Mouse (Mus musculus) intestine, embryonic 14.5 days (tissue): ENCODE measurements around the gene Aktip. TPM values are rescaled to one million over a fixed set of nuclear protein-coding genes. Genes with fewer than 3 reads are reported as not detected.

Experiments
- ATAC-seq: fragments of 200-750 bp; cut with Nextera tagmentation; replicated peaks from 2 replicates; pipeline ENCODE4 v1.8.0; 2017; ENCODE audit warnings: low read depth, moderate number of reproducible peaks, moderate TSS enrichment, moderate library complexity; ENCODE audit not compliant: low FRiP score, low TSS enrichment
- DNase-seq: peaks from one replicate; pipeline ENCODE4 v3.0.0-alpha.2; 2018; ENCODE audit warnings: low spot score
- H3K27ac ChIP-seq: fragments of 300-500 bp; sonication (generic); 2 replicates; pipeline ENCODE4 v1.5.1; 2014; ENCODE audit warnings: low read depth, mild to moderate bottlenecking, control low read depth
- H3K27me3 ChIP-seq: fragments of 300-500 bp; sonication (generic); replicated peaks from 2 replicates; pipeline ENCODE4 v1.6.1; 2014; ENCODE audit warnings: low read length, control low read depth; ENCODE audit not compliant: control insufficient read depth, insufficient read depth
- H3K36me3 ChIP-seq: fragments of 300-500 bp; sonication (generic); 2 replicates; pipeline ENCODE4 v1.6.1; 2014; ENCODE audit warnings: low read length, control low read depth; ENCODE audit not compliant: control insufficient read depth, insufficient read depth
- H3K4me1 ChIP-seq: fragments of 300-500 bp; sonication (generic); replicated peaks from 2 replicates; pipeline ENCODE4 v1.6.1; 2014; ENCODE audit warnings: low read length, control low read depth, mixed read lengths; ENCODE audit not compliant: control insufficient read depth, insufficient read depth
- H3K4me2 ChIP-seq: fragments of 300-500 bp; sonication (generic); 2 replicates; pipeline ENCODE4 v1.6.1; 2014; ENCODE audit warnings: low read length
- H3K4me3 ChIP-seq: fragments of 300-500 bp; sonication (generic); 2 replicates; pipeline ENCODE4 v1.5.1; 2014; ENCODE audit warnings: low read depth, low read length, control low read depth, mixed read lengths
- H3K9ac ChIP-seq: fragments of 300-500 bp; sonication (generic); 2 replicates; pipeline ENCODE4 v1.6.1; 2014; ENCODE audit warnings: mild to moderate bottlenecking, low read length
- H3K9me3 ChIP-seq: fragments of 300-500 bp; sonication (generic); 2 replicates; pipeline ENCODE4 v1.6.1; 2016; ENCODE audit warnings: low read length, control low read depth; ENCODE audit not compliant: control insufficient read depth
- WGBS: fragments of 180-500 bp; shearing (Covaris S2); extraction: QIAGEN DNeasy Blood & Tissue Kit; methylation state at CpG from one replicate; pipeline ENCODE4 v1.1.7; 2014; 5-methylcytosine and 5-hydroxymethylcytosine counted together
- polyA plus RNA-seq: library from polyadenylated mRNA; unstranded; fragments of >200 nt; fragmentation: Nextera tagmentation; extraction: Ambion mirVana; gene quantifications from 2 replicates; pipeline ENCODE4 v1.2.1, GENCODE M21; 2014

Gene Aktip
- 48.6 and 54.0 TPM in 2 replicates for polyA plus RNA-seq

- H3K9ac ChIP-seq, result no peak within 1 kb of the TSS
- WGBS, result 87% methylated on average over 7 of the region's 7 CpGs
- DNase-seq, result no peak
- no peaks in the 10 kb centered on the region for H3K27me3 ChIP-seq
- no peaks in the 10 kb centered on the region for H3K4me1 ChIP-seq
- H3K9me3 ChIP-seq, result no peaks in the 10 kb centered on the region
- no peak within 1 kb of the TSS for H3K4me3 ChIP-seq
- H3K27ac ChIP-seq, result no peak within 1 kb of the TSS
- no peaks in the 10 kb centered on the region for H3K36me3 ChIP-seq
- no peak for ATAC-seq
- no peak within 1 kb of the TSS for H3K4me2 ChIP-seq
These were observed at the start of gene Aktip for GRCm38 (mm10) chr8:91199876-91200275. Gene Aktip, minus strand, starts transcription at chr8:91199976.

DNA sequence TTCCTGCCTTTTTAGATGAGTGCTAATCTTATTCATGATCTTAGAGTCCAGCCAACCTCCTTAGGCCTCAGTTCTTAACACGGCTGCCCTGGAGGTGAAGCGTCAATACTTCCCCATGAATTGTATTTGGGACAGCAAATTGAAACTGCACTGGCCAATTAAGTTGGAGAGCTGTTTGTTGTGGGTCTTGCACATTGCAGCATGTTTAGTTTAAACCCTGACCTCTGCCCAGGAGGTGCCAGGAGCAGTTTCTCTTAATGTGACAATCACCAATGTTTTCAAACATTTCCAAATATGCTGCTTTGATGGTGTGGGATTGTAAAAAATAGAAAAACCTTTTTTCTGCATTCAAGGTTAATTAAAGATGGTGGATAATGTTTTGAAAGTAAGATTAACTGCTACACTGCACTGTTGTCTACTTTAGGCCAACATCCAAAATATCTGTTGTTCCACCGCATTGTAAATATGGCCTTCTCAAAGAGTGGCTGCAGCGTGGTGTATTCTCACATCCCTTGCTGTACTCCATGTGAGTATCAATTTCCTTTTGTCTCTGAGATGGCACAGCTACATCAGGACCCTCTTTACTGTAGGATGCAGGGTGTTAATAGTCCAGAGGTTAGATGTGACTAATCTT lies 46.2 kb upstream of the Aktip start:
- Histone ChIP-seq H3K27ac (no peak overlapping the region), H3K27me3 (no peaks in the 10 kb centered on the region), H3K36me3 (peaks cover 16% of the 10 kb centered on the region), H3K4me2 (no peak overlapping the region), H3K4me3 (no peak overlapping the region), H3K4me1 (no peaks in the 10 kb centered on the region), H3K9me3 (no peaks in the 10 kb centered on the region), H3K9ac (no peak overlapping the region)
- DNase-seq, result no peak
- no peak for ATAC-seq
- WGBS, result 76% methylated on average over 4 of the region's 4 CpGs

- Histone ChIP-seq H3K4me2 (no peak overlapping the region), H3K27me3 (no peaks in the 10 kb centered on the region), H3K4me3 (no peak overlapping the region), H3K36me3 (0 out of 2 replicates have a peak, but pooled peaks cover 6% of the 10 kb centered on the region), H3K9ac (no peak overlapping the region), H3K9me3 (no peaks in the 10 kb centered on the region), H3K4me1 (no peaks in the 10 kb centered on the region), H3K27ac (no peak overlapping the region)
- no peak for ATAC-seq
- DNase-seq, result no peak
- 56% methylated on average over 1 of the region's 1 CpGs for WGBS
These were observed 42.9 kb upstream of the Aktip start for GRCm38 (mm10) chr8:91242721-91243120.

DNA sequence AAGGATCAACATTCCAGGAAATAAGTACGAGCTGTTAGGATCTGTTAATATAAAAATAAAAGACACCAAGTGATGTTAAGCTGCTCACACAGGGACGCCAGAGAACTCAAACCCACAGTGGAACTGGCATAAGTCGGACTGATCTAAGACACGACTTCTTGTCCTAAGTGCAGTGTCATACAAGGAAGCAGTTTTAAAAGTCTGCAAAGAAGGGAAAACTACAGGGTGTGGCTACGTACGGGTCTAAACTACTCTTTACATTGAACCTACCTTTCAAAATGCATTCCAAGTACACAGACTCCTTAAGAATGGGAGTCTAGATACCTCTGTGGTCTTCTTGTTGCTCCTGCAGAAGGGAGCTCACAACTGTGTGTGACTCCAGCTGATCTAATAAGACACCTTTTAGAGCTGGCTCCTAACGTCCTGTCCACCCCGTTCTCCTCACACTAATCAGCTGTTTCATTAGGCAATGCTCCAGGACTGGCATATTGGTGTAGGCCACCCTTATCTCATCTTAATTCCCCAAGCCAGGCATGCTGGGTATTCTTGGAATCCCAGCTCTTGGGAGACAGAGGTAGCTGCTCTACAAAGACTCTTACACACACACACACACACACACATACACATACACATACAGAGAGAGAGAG lies 42.2 kb upstream of the Aktip start:
- no peaks in the 10 kb centered on the region for H3K9me3 ChIP-seq
- 0 out of 2 replicates have a peak, but pooled peaks cover 6% of the 10 kb centered on the region for H3K36me3 ChIP-seq
- 66% methylated on average over 8 of the region's 8 CpGs for WGBS
- DNase-seq (no peak), ATAC-seq (no peak)
- H3K27me3 ChIP-seq, result no peaks in the 10 kb centered on the region
- H3K4me1 ChIP-seq, result no peaks in the 10 kb centered on the region
- no peak overlapping the region for H3K27ac ChIP-seq
- H3K9ac ChIP-seq, result no peak overlapping the region
- no peak overlapping the region for H3K4me3 ChIP-seq
- H3K4me2 ChIP-seq, result no peak overlapping the region

DNA sequence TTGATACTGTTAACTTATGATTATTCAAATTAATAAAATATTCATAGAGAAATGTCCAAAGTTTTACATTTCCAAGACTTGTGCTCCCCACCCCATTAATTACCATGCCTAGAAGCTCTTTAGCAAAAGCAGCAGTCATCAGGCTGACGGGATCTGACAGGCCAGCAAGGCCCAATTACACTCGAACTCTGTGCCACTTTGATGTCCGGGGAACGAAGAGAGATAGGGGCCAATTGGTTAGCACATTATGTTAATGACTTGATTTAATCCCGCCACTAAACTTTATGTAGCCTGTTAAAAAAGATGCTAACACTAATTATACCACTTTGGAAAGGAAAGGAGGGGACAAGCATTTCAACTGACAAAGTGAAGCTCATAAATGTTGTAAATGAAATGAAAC lies 41.6 kb upstream of the Aktip start:
- Histone ChIP-seq H3K27me3 (no peaks in the 10 kb centered on the region), H3K4me3 (no peak overlapping the region), H3K4me2 (no peak overlapping the region), H3K9ac (no peak overlapping the region), H3K27ac (no peak overlapping the region), H3K4me1 (no peaks in the 10 kb centered on the region), H3K9me3 (no peaks in the 10 kb centered on the region), H3K36me3 (0 out of 2 replicates have a peak, but pooled peaks cover 6% of the 10 kb centered on the region)
- 78% methylated on average over 5 of the region's 5 CpGs for WGBS
- no peak for DNase-seq
- ATAC-seq, result no peak

GRCm38 (mm10) chr8:91237191-91237590 lies 37.4 kb upstream of the Aktip start:
- Histone ChIP-seq H3K9me3 (no peaks in the 10 kb centered on the region), H3K4me3 (no peak overlapping the region), H3K27ac (no peak overlapping the region), H3K9ac (no peak overlapping the region), H3K4me1 (no peaks in the 10 kb centered on the region), H3K27me3 (no peaks in the 10 kb centered on the region), H3K4me2 (no peak overlapping the region), H3K36me3 (peaks cover 5% of the 10 kb centered on the region)
- 70% methylated on average over 2 of the region's 2 CpGs for WGBS
- ATAC-seq, result no peak
- no peak for DNase-seq

DNA sequence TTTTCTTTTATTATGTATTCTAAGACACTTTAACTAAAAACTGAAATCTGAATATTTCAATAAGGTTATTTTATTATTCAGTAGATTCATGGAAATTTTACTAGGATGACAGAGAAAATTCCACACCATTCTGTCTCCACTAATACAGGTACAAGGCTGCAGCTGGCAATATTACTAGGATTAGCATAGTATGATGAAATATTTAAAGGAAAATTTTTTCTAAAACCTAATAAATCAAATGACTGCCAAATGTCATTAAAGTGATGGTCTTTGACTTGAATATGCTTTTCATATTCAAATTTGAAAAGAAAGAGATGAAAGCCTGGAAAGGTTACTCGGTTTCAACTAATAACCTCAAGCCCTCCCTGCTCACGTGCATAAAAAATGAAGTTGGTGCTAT lies 34.3 kb upstream of the Aktip start:
- no peaks in the 10 kb centered on the region for H3K9me3 ChIP-seq
- no peak for ATAC-seq
- H3K27me3 ChIP-seq, result no peaks in the 10 kb centered on the region
- H3K36me3 ChIP-seq, result peaks cover 10% of the 10 kb centered on the region
- H3K27ac ChIP-seq, result no peak overlapping the region
- DNase-seq, result no peak
- H3K9ac ChIP-seq, result no peak overlapping the region
- WGBS, result 91% methylated on average over 2 of the region's 2 CpGs
- no peak overlapping the region for H3K4me3 ChIP-seq
- H3K4me1 ChIP-seq, result no peaks in the 10 kb centered on the region
- no peak overlapping the region for H3K4me2 ChIP-seq

DNA sequence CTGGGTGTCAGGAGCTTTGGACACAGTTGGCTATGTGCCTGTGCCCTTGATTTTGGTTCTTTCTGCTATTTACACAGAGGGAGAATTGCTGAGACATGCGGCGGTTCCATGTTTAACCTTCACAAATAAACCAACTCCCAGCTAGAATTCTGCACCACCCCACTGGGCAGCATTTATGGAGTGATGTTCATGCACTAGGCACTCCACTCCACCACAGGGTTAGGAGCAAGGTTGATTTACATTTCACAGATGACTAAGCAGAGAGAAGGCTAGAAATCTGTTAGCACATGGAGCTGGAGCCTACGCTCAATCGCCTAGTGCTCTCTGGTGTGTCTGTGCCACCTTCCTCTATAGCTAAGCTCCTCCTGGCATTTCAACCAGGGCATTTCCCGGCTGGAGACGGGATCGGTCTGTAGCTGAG lies 27.7 kb upstream of the Aktip start:
- no peak overlapping the region for H3K27ac ChIP-seq
- ATAC-seq (no peak), DNase-seq (no peak)
- H3K4me1 ChIP-seq, result no peaks in the 10 kb centered on the region
- no peaks in the 10 kb centered on the region for H3K9me3 ChIP-seq
- no peak overlapping the region for H3K9ac ChIP-seq
- H3K4me3 ChIP-seq, result no peak overlapping the region
- no peak overlapping the region for H3K4me2 ChIP-seq
- WGBS, result 93% methylated on average over 7 of the region's 7 CpGs
- peaks cover 10% of the 10 kb centered on the region for H3K36me3 ChIP-seq
- H3K27me3 ChIP-seq, result no peaks in the 10 kb centered on the region

DNA sequence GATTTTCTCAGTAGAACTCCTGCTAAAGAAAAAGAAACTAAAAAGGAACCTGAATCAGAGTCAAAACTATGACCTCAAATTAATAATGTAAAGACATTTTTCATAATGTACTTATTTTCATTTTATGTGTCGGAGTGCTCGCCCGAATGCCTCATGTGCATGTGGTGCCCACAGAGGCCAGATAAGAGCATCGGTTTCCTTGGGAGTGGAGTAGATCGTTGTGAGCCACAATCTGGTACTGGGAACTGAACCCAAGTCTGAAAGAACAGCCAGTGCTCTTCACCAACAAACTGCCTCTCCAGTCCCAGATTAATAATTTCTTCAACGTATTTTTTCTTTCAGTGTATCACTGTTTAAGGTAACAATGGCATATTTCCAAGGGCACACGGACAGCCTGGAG lies 24.5 kb upstream of the Aktip start:
- Histone ChIP-seq H3K9ac (no peak overlapping the region), H3K27me3 (no peaks in the 10 kb centered on the region), H3K27ac (no peak overlapping the region), H3K4me3 (no peak overlapping the region), H3K4me1 (no peaks in the 10 kb centered on the region), H3K4me2 (no peak overlapping the region), H3K9me3 (no peaks in the 10 kb centered on the region), H3K36me3 (0 out of 2 replicates have a peak, but pooled peaks cover 3% of the 10 kb centered on the region)
- 89% methylated on average over 7 of the region's 7 CpGs for WGBS
- no peak for ATAC-seq
- DNase-seq, result no peak
